Mouse (Mus musculus) limb, embryonic 14.5 days (tissue): ENCODE results near the gene Fgf11. TPM values are rescaled to one million over a fixed set of nuclear protein-coding genes. Genes with fewer than 3 reads are reported as not detected.

ENCODE experiments used
- ATAC-seq: fragments of 200-750 bp; cut with Nextera tagmentation; 2 replicates; pipeline ENCODE4 v1.8.0; 2017; ENCODE audit warnings: low read depth, moderate number of reproducible peaks, moderate TSS enrichment; ENCODE audit not compliant: low FRiP score
- DNase-seq: peaks from one replicate; pipeline ENCODE4 v3.0.0-alpha.2; 2015; ENCODE audit warnings: low spot score
- H3K27ac ChIP-seq: fragments of 300-500 bp; sonication (generic); replicated peaks from 2 replicates; pipeline ENCODE4 v1.5.1; 2014; ENCODE audit warnings: low read depth, mild to moderate bottlenecking, low read length, moderate library complexity, mixed read lengths
- H3K27me3 ChIP-seq: fragments of 300-500 bp; sonication (generic); 2 replicates; pipeline ENCODE4 v1.6.1; 2014; ENCODE audit warnings: low read length, mixed read lengths; ENCODE audit not compliant: control insufficient read depth, insufficient read depth
- H3K36me3 ChIP-seq: fragments of 300-500 bp; sonication (generic); 2 replicates; pipeline ENCODE4 v1.6.1; 2014; ENCODE audit warnings: mild to moderate bottlenecking, low read length, moderate library complexity, mixed read lengths; ENCODE audit not compliant: control insufficient read depth, insufficient read depth
- H3K4me1 ChIP-seq: fragments of 300-500 bp; sonication (generic); 2 replicates; pipeline ENCODE4 v1.6.1; 2014; ENCODE audit warnings: antibody characterized with exemption, low read length, mixed read lengths; ENCODE audit not compliant: control insufficient read depth, insufficient read depth
- H3K4me2 ChIP-seq: fragments of 300-500 bp; sonication (generic); replicated peaks from 2 replicates; pipeline ENCODE4 v1.6.1; 2014; ENCODE audit warnings: low read depth, mild to moderate bottlenecking, low read length, moderate library complexity; ENCODE audit not compliant: severe bottlenecking
- H3K4me3 ChIP-seq: fragments of 300-500 bp; sonication (generic); replicated peaks from 2 replicates; pipeline ENCODE4 v1.5.1; 2014; ENCODE audit warnings: low read length
- H3K9ac ChIP-seq: fragments of 300-500 bp; sonication (generic); 2 replicates; pipeline ENCODE4 v1.6.1; 2014; ENCODE audit warnings: mild to moderate bottlenecking, low read depth, low read length, moderate library complexity; ENCODE audit not compliant: severe bottlenecking
- H3K9me3 ChIP-seq: fragments of 300-500 bp; sonication (generic); 2 replicates; pipeline ENCODE4 v1.6.1; 2016; ENCODE audit warnings: low read length; ENCODE audit not compliant: control insufficient read depth
- POLR2A ChIP-seq: fragments of 200-500 bp; IDR thresholded peaks from 2 replicates; pipeline ENCODE4 v1.8.0; 2012; ENCODE audit warnings: inconsistent platforms, mild to moderate bottlenecking, moderate library complexity, borderline replicate concordance; ENCODE audit not compliant: insufficient read depth, insufficient read length; ENCODE audit errors: extremely low read depth
- WGBS: fragments of 180-500 bp; shearing (Covaris S2); extraction: QIAGEN DNeasy Blood & Tissue Kit; methylation state at CpG from one replicate; pipeline ENCODE4 v1.1.7; 2014; 5-methylcytosine and 5-hydroxymethylcytosine counted together
- polyA plus RNA-seq, 2 experiments: library from polyadenylated mRNA; depleted of rRNA in 1 of 2; stranded (reverse) in 1 of 2; unstranded in 1 of 2; fragments of >200 nt; fragmentation: Nextera tagmentation in 1 of 2; extraction: Ambion mirVana in 1 of 2; gene quantifications; 2 replicates each; pipeline versions ENCODE4 v1.2.1 to v1.2.3; 2012 to 2014

The Fgf11 gene
- polyA plus RNA-seq, 2 experiments, result 2.2 to 17.2 TPM

- H3K4me2 ChIP-seq, result peak overlapping the region; percentile 81
- H3K4me1 ChIP-seq, result peaks cover 24% of the 10 kb centered on the region
- ATAC-seq, result peak; percentile 55; the same call in 1 of the 2 replicates
- H3K9ac ChIP-seq, result peak overlapping the region; percentile 94
- no peaks in the 10 kb centered on the region for H3K9me3 ChIP-seq
- no peaks in the 10 kb centered on the region for H3K27me3 ChIP-seq
- H3K4me3 ChIP-seq, result peak overlapping the region; percentile 92
- peak; percentile 62 for DNase-seq
- 0 out of 2 replicates have a peak, but pooled peaks have one; percentile 10 for TF ChIP-seq POLR2A
- H3K36me3 ChIP-seq, result 0 out of 2 replicates have a peak, but pooled peaks cover 4% of the 10 kb centered on the region
- WGBS, result 2% methylated on average over 26 of the region's 37 CpGs
- peak overlapping the region; percentile 93 for H3K27ac ChIP-seq
Measured at GRCm38 (mm10) chr11:69766126-69766609, 35.5 kb downstream of the Fgf11 start.

GRCm38 (mm10) chr11:69765221-69766125 is 36.2 kb downstream of the Fgf11 start, which contains the start of gene Zbtb4:
Zbtb4 (plus strand) TSS chr11:69765912.
- H3K9ac ChIP-seq, result peak within 1 kb of the TSS; percentile 94
- peak within 1 kb of the TSS; percentile 93 for H3K27ac ChIP-seq
- H3K4me3 ChIP-seq, result peak within 1 kb of the TSS; percentile 92
- no peak for DNase-seq
- H3K9me3 ChIP-seq, result no peaks in the 10 kb centered on the region
- no peaks in the 10 kb centered on the region for H3K27me3 ChIP-seq
- 31% methylated on average over 17 of the region's 55 CpGs for whole genome bisulfite sequencing
- peak; percentile 66 for ATAC-seq
- peak within 1 kb of the TSS; percentile 81 for H3K4me2 ChIP-seq
- 0 out of 2 replicates have a peak, but pooled peaks cover 4% of the 10 kb centered on the region for H3K36me3 ChIP-seq
- no peak for TF ChIP-seq POLR2A
- peaks cover 26% of the 10 kb centered on the region for H3K4me1 ChIP-seq

- WGBS, result 73% methylated on average over 7 of the region's 7 CpGs
- H3K9me3 ChIP-seq, result no peaks in the 10 kb centered on the region
- no peaks in the 10 kb centered on the region for H3K27me3 ChIP-seq
- ATAC-seq (no peak), DNase-seq (no peak)
- no peaks in the 10 kb centered on the region for H3K36me3 ChIP-seq
- H3K9ac ChIP-seq, result no peak overlapping the region
- H3K4me1 ChIP-seq, result peaks cover 35% of the 10 kb centered on the region
- no peak overlapping the region for H3K4me3 ChIP-seq
- no peak overlapping the region for H3K27ac ChIP-seq
- H3K4me2 ChIP-seq, result no peak overlapping the region
- TF ChIP-seq POLR2A, result no peak
Measured at GRCm38 (mm10) chr11:69763551-69763950, 38.1 kb downstream of the Fgf11 start.

- Histone ChIP-seq H3K9me3 (no peaks in the 10 kb centered on the region), H3K4me1 (peaks cover 29% of the 10 kb centered on the region), H3K4me3 (no peak within 1 kb of the TSS), H3K36me3 (no peaks in the 10 kb centered on the region), H3K9ac (no peak within 1 kb of the TSS), H3K4me2 (no peak within 1 kb of the TSS), H3K27ac (no peak within 1 kb of the TSS), H3K27me3 (no peaks in the 10 kb centered on the region)
- ATAC-seq (no peak), DNase-seq (no peak)
- no peak for TF ChIP-seq POLR2A
- WGBS, result 71% methylated on average over 1 of the region's 1 CpGs
Measured at GRCm38 (mm10) chr11:69761868-69762267, 39.8 kb downstream of the Fgf11 start, which contains the start of gene Slc35g3. Slc35g3 (minus strand) TSS chr11:69761968.

- Histone ChIP-seq H3K27ac (no peak overlapping the region), H3K27me3 (no peaks in the 10 kb centered on the region), H3K9me3 (no peaks in the 10 kb centered on the region), H3K4me1 (peaks cover 31% of the 10 kb centered on the region), H3K9ac (0 out of 2 replicates have a peak overlapping the region, but pooled peaks have one; percentile 65), H3K36me3 (no peaks in the 10 kb centered on the region), H3K4me3 (no peak overlapping the region), H3K4me2 (no peak overlapping the region)
- no peak for DNase-seq
- ATAC-seq, result no peak
- WGBS, result 92% methylated on average over 7 of the region's 7 CpGs
- no peak for TF ChIP-seq POLR2A
Measured at GRCm38 (mm10) chr11:69760901-69761200, 40.8 kb downstream of the Fgf11 start.
